Mouse (Mus musculus): ENCODE measurements around the gene Erf.
"Not testable (repeated sequence)": the region's sequence is repeated elsewhere in the genome, so short reads cannot be mapped to it uniquely, and the experiment has no call there.

The Erf gene

GRCm38 (mm10) chr7:25267751-25268463, 17.3 kb upstream of the Erf start:
- DNase-seq (ENCODE audit: low read depth, low spot score), result peak; percentile 100

- DNase-seq (ENCODE audit: low read depth, low spot score), result peak; percentile 99
These were observed 16.8 kb upstream of the Erf start, which contains the start of gene Cic for GRCm38 (mm10) chr7:25267301-25267750. TSS of gene Cic (plus strand) at chr7:25267704.

- no peak for DNase-seq (ENCODE audit: low read depth, low spot score)
These were observed 15.8 kb upstream of the Erf start for GRCm38 (mm10) chr7:25266180-25266962.

- DNase-seq (ENCODE audit: low read depth, low spot score), result not testable (repeated sequence)
These were observed 15.2 kb upstream of the Erf start for GRCm38 (mm10) chr7:25265743-25266142.

GRCm38 (mm10) chr7:25263968-25264870, 13.7 kb upstream of the Erf start:
- no peak for DNase-seq (ENCODE audit: low read depth, low spot score)

- no peak for DNase-seq (ENCODE audit: low read depth, low spot score)
These were observed 11.3 kb upstream of the Erf start for GRCm38 (mm10) chr7:25261896-25262295.

- DNase-seq (ENCODE audit: low read depth, low spot score), result no peak
These were observed 1.3 kb upstream of the Erf start for GRCm38 (mm10) chr7:25251822-25252221.

- DNase-seq (ENCODE audit: low read depth, low spot score), result peak; percentile 79
These were observed 670 bp upstream of the Erf start for GRCm38 (mm10) chr7:25251071-25251791.

GRCm38 (mm10) chr7:25249314-25250140, 1.0 kb downstream of the Erf start:
- peak; percentile 87 for DNase-seq (ENCODE audit: low read depth, low spot score)

GRCm38 (mm10) chr7:25248846-25249313, 1.7 kb downstream of the Erf start:
- peak; percentile 48 for DNase-seq (ENCODE audit: low read depth, low spot score)

GRCm38 (mm10) chr7:25248018-25248647, 2.4 kb downstream of the Erf start:
- DNase-seq (ENCODE audit: low read depth, low spot score), result peak; percentile 58

GRCm38 (mm10) chr7:25247498-25247897, 3.1 kb downstream of the Erf start:
- no peak for DNase-seq (ENCODE audit: low read depth, low spot score)

- DNase-seq (ENCODE audit: low read depth, low spot score), result no peak
These were observed 3.8 kb downstream of the Erf start for GRCm38 (mm10) chr7:25246759-25247137.

- DNase-seq (ENCODE audit: low read depth, low spot score), result no peak
These were observed 4.3 kb downstream of the Erf start for GRCm38 (mm10) chr7:25246079-25246758.

- no peak for DNase-seq (ENCODE audit: low read depth, low spot score)
These were observed 5.8 kb downstream of the Erf start for GRCm38 (mm10) chr7:25244562-25245369.

GRCm38 (mm10) chr7:25243361-25243760, 7.2 kb downstream of the Erf start:
- DNase-seq (ENCODE audit: low read depth, low spot score), result no peak

- DNase-seq (ENCODE audit: low read depth, low spot score), result peak; percentile 44
These were observed 9.5 kb downstream of the Erf start for GRCm38 (mm10) chr7:25241062-25241461.

GRCm38 (mm10) chr7:25240631-25241030, 9.9 kb downstream of the Erf start:
- no peak for DNase-seq (ENCODE audit: low read depth, low spot score)

Measured in mesoderm, embryonic 11.5 days (tissue).